Mouse (Mus musculus) lung, postnatal 4 days (tissue): Measurements from ENCODE around the gene Hbq1b.

Experiments
- DNase-seq, 2 experiments: peaks; one replicate each; pipeline ENCODE4 v3.0.0; 2021

Gene Hbq1b

DNA sequence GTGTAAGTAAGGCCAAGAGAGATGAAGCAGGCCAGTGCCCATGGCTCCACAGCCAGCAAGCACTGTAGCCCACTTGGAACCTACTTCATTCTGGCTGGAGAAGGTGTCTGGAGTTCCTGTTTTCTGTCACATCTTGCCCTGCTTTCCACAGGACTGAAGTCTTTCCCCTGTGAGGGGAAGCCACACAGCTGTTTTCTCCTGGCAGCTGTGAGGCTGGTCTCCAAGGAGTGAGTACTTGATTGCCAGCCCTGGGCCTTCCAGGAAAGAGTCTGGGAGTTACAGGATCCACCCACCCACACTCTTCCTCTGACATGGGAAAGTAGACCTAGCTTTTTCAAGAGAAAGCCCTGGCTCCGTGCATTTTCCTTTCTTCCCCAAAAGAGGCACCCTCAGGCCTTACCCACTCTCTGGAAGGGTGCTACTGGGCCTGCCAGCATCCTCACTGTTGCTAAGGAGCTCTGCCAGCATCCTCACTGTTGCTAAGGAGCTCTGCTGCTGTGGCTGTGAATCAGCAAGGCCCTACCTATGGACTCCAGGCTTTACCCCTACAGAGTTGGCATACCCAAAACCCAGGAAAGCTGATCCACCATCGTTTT, 16.2 kb downstream of the Hbq1b start:
- peak; percentile 11 to 69 for DNase-seq

DNA sequence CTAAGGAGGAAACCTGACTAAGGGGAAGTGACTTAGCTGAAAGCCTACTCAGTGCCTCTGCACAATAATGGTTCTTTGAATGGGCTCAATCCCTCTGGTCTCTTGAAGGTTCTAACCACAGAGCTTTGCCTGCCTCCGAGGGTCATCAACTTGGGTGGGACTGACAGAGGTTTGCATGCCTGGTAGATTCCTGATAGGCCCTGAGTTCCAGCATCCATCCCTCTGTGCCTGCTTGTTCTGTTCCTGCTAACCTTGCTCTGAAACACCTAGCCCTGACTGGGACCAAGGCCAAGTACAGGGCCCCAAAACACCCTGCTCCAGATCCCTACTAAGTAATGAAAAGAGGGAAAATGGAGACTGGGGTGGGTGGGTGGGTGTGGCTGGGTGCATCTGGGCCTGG, 16.7 kb downstream of the Hbq1b start:
- no peak for DNase-seq

DNA sequence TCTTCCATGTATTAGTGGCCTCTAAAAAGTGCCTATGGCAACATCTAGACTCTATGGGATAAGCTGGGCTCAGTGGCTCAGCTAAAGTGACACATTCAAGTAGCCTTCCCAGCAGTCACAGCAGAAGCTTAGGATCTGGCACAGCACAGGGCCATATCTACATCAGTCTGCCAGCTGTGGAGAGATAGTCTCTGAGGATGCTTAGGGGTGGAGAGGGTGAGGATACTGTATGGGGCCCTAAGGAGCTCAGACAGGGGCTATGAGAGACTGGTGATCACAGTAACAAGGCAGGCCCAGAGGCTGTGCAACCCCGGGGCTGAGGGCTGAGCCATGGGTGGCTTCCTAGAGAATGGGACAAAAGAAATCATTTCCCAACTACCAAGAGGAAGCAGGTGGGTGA, 20.2 kb downstream of the Hbq1b start:
- no peak for DNase-seq

DNA sequence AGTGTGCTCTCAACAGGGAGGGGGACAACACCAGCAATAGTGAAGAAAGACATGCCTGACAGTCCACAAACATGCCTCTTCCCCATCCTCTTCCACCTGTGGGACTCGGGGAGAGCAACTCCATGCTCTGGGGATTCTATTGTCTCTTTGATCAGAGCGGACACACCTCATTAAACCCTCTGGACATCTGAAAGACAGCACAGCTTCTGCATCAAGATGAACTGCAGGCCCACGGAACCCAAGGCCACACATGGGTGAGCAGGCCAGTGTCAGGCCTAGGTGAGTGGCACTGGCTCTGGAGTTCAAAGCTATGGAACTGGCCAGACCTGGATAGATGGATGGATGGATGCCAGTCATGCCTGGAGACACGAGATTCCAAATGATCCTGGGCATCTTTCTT, 22.7 kb downstream of the Hbq1b start:
- DNase-seq, result no peak

DNA sequence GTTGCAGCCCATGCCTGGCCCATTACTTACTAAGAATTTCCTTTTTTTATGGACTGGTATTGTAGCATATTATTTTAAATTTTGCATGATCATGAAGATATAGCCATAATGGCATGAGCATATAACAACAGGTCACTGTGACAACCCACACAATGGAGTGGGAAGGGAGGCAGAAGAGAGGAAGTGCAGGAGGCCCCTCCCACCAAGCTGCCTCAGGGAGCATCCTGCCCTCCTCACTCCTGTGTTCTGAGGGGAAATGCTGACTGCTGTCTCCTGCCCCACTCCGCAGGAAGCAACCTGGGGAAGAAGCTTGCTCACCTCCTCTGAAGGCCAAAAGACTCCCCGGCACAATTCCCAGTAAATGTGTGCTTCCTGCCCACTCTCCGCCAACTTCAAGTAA, 23.2 kb downstream of the Hbq1b start:
- DNase-seq, result no peak

DNA sequence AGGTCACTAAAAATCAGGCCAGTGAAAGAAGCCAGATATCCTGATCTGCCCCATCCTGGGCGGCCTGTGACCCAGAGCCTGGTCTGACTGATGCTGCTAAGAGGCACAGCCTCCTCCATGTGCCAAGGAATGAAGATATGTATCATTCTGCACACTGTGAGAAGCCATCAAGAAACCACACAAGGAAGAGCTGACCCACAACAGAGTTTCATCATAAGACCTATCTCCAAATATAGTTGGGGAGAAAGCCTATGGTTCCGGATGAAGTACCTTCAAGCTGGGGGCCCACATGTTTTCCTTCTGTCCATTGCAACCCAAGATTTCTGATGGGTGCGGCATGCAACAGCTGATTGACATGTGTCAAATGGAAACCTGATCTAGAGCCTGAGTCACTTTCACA, 29.2 kb downstream of the Hbq1b start:
- DNase-seq, result no peak

DNA sequence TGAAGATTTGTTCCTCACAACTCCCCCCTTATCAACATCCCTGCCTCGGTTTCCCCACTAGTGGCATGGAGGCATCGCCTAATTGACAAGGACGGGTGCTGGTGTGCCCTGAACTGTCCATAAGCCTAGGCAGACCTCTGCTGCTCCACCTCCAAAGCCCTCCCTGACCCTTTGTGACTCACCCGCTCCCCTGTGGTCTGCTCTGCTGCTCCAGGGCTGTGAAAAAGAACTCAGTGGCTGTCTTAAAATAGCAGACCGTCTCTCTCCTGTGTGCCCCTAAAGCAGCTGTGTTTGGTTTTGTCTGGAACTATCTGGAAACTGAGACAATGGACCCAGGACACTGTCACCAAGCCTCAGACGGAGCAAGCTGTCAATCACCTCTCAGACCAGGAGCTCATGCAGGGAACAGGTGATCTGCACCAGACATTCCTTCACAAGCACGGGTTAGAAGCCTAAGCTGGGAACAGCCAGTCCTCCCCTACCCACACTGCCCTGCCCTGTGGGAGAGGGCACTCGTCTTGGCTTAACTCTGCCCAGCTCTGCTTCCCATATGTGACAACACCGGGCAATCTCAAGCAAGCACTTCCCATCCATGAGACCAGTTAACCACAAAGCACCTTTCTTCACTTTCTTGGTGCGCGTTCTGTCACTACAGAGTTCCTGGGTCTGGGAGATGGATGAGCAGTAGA, 33.9 kb downstream of the Hbq1b start:
- no peak for DNase-seq

DNA sequence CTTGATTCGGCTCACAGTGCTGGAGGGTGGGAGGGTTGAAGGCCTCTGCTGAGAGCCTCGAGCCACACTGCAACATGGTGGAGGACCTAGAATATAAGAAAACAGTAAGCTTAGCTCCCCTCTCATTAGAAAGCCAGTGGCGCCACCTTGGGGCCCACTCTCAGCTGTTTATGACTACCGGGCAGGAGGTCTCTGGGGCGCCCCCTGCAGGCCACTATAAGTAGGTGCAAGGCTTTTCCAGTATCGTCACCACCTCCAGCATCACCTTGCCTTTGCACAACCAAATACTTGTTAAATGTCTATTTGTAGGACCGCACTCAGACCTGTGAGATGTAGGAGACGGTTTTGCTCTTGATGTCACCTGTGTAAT, 34.4 kb downstream of the Hbq1b start:
- peak; percentile 69 to 73 for DNase-seq

DNA sequence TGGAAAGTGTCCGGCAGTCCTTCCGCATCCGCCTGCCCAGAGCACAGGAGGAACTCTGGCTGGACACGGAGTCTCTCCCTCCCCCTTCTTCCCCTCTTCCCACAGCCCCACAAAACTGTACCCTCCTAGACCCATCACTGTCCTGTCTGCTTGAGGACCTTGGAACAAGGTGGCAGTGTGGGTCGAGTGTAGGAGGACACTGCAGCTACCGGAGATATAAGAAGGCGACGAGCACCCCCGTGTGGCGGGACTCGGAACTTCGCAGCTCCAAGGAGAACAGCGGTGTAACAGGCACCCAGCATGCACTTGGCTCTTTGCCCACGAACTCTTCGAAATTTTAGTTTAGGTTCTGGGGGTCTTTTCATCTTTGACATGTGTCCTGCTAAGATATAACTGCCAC, 37.8 kb downstream of the Hbq1b start:
- peak; percentile 83 to 87 for DNase-seq

DNA sequence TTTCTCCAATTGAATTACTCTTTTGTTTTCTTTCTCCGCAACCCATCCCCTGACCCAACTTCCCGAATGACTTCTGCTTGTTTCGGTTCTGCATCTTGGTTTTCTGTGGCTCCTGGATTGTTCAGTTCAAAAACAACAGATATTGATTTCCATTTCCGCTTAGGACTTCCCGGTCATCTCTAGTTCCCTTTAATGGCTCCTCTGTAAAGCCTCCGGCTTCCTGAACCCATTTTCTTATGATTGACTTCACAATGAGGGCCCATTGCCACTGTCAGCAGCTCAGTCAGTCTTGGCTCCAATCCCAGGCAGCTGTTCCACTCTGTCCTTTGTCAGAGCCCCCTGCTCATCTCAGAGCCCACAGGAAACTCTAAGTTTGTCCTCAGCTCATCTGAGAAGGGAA, 44.3 kb downstream of the Hbq1b start:
- peak; percentile 55 to 67 for DNase-seq

DNA sequence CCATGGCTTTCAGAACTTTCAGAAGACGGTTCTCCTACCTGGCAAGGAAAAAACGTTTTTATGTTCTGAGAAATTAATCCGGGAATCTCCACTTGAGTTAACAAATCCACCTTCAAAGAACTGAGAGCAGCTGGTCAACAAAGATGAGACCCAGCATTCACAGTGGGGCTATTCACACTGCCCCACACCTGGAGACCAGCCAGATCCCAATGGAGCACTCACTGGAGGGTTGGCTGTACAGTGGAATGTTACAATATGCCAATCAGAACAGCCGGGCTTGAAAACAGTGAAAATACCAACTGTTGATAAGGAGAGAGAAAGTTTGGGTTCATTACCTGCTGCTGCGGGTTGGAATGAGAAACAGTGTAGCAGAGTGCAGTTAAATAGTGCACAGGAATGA, 45.1 kb downstream of the Hbq1b start:
- no peak for DNase-seq

DNA sequence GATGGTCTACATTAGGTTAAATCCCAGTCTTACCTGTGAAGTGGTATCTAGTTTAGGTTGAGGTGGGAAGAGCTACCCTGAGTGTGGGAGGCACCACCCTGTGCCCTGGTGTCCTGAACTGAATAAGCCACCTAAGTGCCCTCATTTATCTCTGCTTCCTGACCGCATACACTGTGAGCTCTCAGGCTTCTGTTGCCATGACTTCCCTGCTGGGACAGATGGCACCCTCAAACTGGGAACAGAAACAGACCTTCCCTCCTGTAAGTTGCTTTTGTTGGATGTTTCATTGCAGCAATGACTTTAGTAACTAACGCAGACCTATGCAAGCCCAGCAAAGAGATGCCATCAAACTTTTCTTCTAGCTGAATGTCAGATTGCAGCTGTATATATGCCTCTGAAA, 46.5 kb downstream of the Hbq1b start:
- DNase-seq, result no peak

DNA sequence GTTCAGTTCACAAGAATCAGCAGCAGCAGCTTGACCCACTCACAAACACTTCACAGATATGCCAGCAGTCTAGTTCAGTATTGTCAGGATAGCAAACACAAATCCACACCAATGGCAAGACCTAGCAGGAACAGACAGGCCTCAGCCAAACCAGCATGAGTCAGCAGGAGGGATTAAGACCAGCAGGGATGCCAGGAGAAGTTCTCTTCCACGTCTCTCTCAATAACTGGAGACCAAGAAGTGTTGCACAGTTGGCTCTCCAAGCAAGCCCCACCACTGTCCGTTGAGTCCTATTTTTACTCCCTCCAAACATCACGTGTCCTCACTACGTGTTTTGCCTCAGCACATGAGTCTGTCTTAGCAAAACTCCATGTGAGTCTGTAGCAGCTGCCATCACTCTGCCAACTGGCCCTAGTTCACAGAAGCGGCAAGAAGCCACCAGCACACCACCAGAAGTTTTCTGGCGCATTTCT, 49.7 kb downstream of the Hbq1b start:
- peak; percentile 48 to 65 for DNase-seq
